Mouse (Mus musculus): ENCODE data around the gene Smarca1.

The Smarca1 gene

GRCm38 (mm10) chrX:47892431-47893024, at the start of gene Smarca1:
TSS of gene Smarca1 (minus strand) at chrX:47892974.
- in situ Hi-C loops (cut with MboI, MseI), result no loop called here

- in situ Hi-C loops (cut with MboI, MseI), result no loop called here
These were observed 45.0 kb upstream of the Smarca1 start for GRCm38 (mm10) chrX:47937740-47938139.

GRCm38 (mm10) chrX:47936885-47937284, 44.1 kb upstream of the Smarca1 start:
- in situ Hi-C loops (cut with MboI, MseI), result no loop called here

GRCm38 (mm10) chrX:47934352-47934751, 41.6 kb upstream of the Smarca1 start:
- in situ Hi-C loops (cut with MboI, MseI), result no loop called here

- in situ Hi-C loops (cut with MboI, MseI), result no loop called here
These were observed 37.7 kb upstream of the Smarca1 start for GRCm38 (mm10) chrX:47930449-47930848.

- in situ Hi-C loops (cut with MboI, MseI), result no loop called here
These were observed 35.2 kb upstream of the Smarca1 start for GRCm38 (mm10) chrX:47927981-47928380.

GRCm38 (mm10) chrX:47920541-47920940, 27.8 kb upstream of the Smarca1 start:
- in situ Hi-C loops (cut with MboI, MseI), result no loop called here

- in situ Hi-C loops (cut with MboI, MseI), result no loop called here
These were observed 24.1 kb upstream of the Smarca1 start for GRCm38 (mm10) chrX:47916831-47917230.

- in situ Hi-C loops (cut with MboI, MseI), result no loop called here
These were observed 20.8 kb upstream of the Smarca1 start for GRCm38 (mm10) chrX:47913543-47913938.

- in situ Hi-C loops (cut with MboI, MseI), result no loop called here
These were observed 20.2 kb upstream of the Smarca1 start for GRCm38 (mm10) chrX:47912904-47913542.

- in situ Hi-C loops (cut with MboI, MseI), result no loop called here
These were observed 19.6 kb upstream of the Smarca1 start, which contains the start of gene Ocrl for GRCm38 (mm10) chrX:47912306-47912792. TSS of gene Ocrl (plus strand) at chrX:47912387.

GRCm38 (mm10) chrX:47891907-47892430, 805 bp downstream of the Smarca1 start:
- in situ Hi-C loops (cut with MboI, MseI), result no loop called here

GRCm38 (mm10) chrX:47891243-47891906, 1.4 kb downstream of the Smarca1 start:
- in situ Hi-C loops (cut with MboI, MseI), result no loop called here

GRCm38 (mm10) chrX:47887401-47887800, 5.4 kb downstream of the Smarca1 start:
- in situ Hi-C loops (cut with MboI, MseI), result no loop called here

GRCm38 (mm10) chrX:47882813-47883212, 10.0 kb downstream of the Smarca1 start:
- in situ Hi-C loops (cut with MboI, MseI), result no loop called here

GRCm38 (mm10) chrX:47880052-47880451, 12.7 kb downstream of the Smarca1 start:
- in situ Hi-C loops (cut with MboI, MseI), result no loop called here

GRCm38 (mm10) chrX:47858544-47858943, 34.2 kb downstream of the Smarca1 start:
- in situ Hi-C loops (cut with MboI, MseI), result no loop called here

GRCm38 (mm10) chrX:47835835-47836195, 57.0 kb downstream of the Smarca1 start:
- in situ Hi-C loops (cut with MboI, MseI), result no loop called here

- in situ Hi-C loops (cut with MboI, MseI), result no loop called here
These were observed 57.5 kb downstream of the Smarca1 start for GRCm38 (mm10) chrX:47835098-47835834.

- in situ Hi-C loops (cut with MboI, MseI), result no loop called here
These were observed 59.3 kb downstream of the Smarca1 start for GRCm38 (mm10) chrX:47833431-47833830.

- in situ Hi-C loops (cut with MboI, MseI), result no loop called here
These were observed 72.2 kb downstream of the Smarca1 start for GRCm38 (mm10) chrX:47820566-47820965.

GRCm38 (mm10) chrX:47808717-47809116, 84.1 kb downstream of the Smarca1 start:
- in situ Hi-C loops (cut with MboI, MseI), result no loop called here

All from regulatory T cell (primary cell).